Mouse (Mus musculus) adipocyte (in vitro differentiated cells): ENCODE measurements around the gene Agrp.

Experiments
- DNase-seq: peaks from one replicate; pipeline ENCODE4 v3.0.0-alpha.2; 2016; ENCODE audit warnings: low spot score

The Agrp gene

DNA sequence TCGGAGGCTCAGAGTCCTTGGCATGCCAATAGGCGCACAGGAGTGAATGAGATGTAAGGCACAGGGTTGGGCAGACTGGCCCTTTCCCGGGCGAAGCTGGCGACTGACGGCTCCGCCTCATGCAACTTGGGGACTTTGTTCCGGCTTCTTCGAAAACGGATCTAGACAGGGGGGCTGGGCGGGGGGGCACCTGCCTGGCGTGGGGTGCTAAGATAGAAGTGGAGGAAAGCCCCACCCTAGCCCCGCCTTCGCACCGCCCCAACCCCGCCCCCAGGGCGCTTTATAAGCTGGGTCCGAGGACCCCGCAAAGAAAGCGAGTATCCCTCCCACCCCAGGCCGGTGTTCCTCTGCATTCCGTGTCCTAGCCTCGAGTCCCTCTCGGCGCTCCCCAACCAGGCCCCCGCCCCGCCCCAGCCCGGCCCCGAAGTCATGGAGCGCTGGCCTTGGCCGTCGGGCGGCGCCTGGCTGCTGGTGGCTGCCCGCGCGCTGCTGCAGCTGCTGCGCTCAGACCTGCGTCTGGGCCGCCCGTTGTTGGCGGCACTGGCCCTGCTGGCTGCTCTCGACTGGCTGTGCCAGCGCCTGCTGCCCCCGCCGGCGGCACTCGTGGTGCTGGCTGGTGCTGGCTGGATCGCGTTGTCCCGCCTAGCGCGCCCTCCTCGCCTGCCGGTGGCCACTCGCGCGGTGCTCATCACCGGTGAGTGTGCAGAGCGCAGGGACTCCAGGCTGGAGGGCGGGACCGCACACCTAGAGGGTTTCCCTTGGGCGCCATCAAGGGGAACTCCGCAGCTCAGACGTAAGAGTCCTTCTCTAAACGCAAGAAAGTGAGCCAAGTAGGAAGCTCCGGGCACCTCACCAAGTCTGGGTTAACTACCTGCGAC, 118.5 kb downstream of the Agrp start, which contains the start of gene Hsd11b2:
Gene Hsd11b2 (plus strand): TSS at position 320 of the 878 bp plus-strand sequence.
- DNase-seq: no peak

DNA sequence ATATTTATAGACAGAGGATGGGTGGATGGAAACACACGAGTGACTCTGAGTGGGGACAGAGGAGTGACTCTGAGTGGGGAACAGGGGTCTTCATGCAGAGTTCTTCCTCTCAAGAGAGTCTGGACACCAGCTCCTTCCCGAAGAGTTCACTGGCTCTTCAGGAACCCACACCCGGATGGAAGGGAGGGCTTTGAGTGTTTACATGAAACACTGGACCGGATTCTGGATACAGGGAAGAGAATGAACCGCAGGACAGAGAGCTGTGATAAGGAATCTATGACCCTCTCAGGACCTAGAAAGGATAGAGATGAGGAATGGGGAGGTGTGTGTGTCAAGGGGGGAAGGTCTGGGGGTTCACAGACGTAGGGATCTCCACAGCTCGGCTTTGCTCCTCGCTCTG, 119.8 kb downstream of the Agrp start:
- no peak for DNase-seq
